Mouse (Mus musculus): ENCODE results near the gene Ccdc7a. TPM values are rescaled to one million over a fixed set of nuclear protein-coding genes. Genes with fewer than 3 reads are reported as not detected.
A peak's percentile ranks its signal among the peaks of the same experiment; 100 is the strongest.

The Ccdc7a gene
- total RNA-seq, 2 experiments from 2014 or later = not detected

DNA sequence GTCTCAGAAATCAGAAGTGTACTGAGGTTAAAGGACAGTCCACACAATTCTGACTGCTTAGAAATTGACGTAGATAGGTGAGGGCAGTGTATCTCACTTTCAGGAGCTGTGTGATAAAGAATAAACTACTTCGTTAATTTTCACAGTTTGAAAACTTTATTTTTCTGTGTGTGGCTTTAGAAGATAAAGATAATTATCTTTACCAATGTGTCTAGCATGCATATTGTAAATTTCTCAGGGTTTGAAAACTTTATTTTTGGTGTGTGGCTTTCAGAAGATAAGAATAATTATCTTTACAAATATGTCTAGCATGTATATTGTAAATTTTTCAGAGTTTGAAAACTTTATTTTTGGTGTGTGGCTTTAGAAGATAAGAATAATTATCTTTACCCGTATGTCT, 376.6 kb downstream of the Ccdc7a start:
- no peak for DNase-seq
- intact Hi-C loops (cut with DNase I) = loop anchor here (10.0 kb wide), 1 partner anchor 324 kb away; no protein-coding TSS in a partner anchor

DNA sequence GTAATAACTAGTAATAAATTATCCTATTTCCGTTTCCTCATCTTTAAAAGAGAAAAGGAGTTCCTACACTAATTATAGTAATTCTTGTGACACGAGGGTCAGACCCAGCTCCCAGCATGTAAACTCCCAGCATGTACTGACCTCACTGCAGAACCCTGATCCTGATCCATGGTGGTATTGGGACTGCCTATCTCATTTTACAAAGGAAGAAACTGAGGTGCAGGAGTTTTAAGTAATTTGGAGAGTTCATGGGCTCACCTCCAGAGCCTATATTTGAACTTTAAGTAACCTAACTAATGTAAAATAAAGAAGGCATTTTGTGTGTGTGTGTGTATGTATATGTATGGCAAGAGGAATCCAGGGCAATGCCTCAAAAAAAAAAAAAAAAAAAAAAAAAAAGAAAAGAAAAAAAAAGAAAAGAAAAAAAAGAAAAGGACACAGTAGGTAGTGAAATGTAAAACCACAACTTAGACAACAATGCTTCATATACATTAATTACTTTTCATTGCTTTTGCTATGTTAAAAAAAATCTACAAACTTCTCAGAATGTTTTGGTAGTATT, 378.8 kb downstream of the Ccdc7a start:
- intact Hi-C loops (cut with DNase I) = loop anchor here (2.0 to 10.0 kb wide), 2 partner anchors 22 to 322 kb away; no protein-coding TSS in a partner anchor
- DNase-seq = no peak

- DNase-seq = peak; percentile 93
- intact Hi-C loops (cut with DNase I) = loop anchor here (1.0 to 10.0 kb wide), 3 partner anchors 23 to 321 kb away; no protein-coding TSS in a partner anchor
Observed at GRCm38 (mm10) chr8:128685507-128686428, 379.5 kb downstream of the Ccdc7a start, which contains the start of gene Itgb1. Gene Itgb1 (plus strand): TSS chr8:128685654.

- intact Hi-C loops (cut with DNase I) = loop anchor here (1.0 to 10.0 kb wide), 2 partner anchors 31 to 320 kb away; no protein-coding TSS in a partner anchor
- no peak for DNase-seq
Observed at GRCm38 (mm10) chr8:128684609-128685506, 380.5 kb downstream of the Ccdc7a start.

Other genes starting within 250 kb of the Ccdc7a start
- not detected for gene Ccdc7b, start 1.6 kb upstream of the Ccdc7a start, total RNA-seq (2021)
- not detected for gene Gm10999, start 66.1 kb upstream of the Ccdc7a start, total RNA-seq (2021)
- gene 2610044O15Rik8, start 168.9 kb upstream of the Ccdc7a start, total RNA-seq (2021) = 10 to 100 TPM; 13.8 to 17.4 TPM